Mouse (Mus musculus) MN1 (cell line): ENCODE results near the gene Bhlhe23.
A peak's percentile ranks its signal among the peaks of the same experiment; 100 is the strongest.

ENCODE experiments used
- DNase-seq: peaks from one replicate; pipeline ENCODE4 v3.0.0-alpha.2; 2016; ENCODE audit warnings: low spot score

Gene Bhlhe23

GRCm38 (mm10) chr2:180776793-180777192 is at the start of gene Bhlhe23:
Gene Bhlhe23, minus strand, starts transcription at chr2:180776900.
- no peak for DNase-seq

- no peak for DNase-seq
These were observed 48.6 kb upstream of the Bhlhe23 start for GRCm38 (mm10) chr2:180825147-180825941.

GRCm38 (mm10) chr2:180824724-180825123 is 48.0 kb upstream of the Bhlhe23 start:
- DNase-seq, result no peak

DNA sequence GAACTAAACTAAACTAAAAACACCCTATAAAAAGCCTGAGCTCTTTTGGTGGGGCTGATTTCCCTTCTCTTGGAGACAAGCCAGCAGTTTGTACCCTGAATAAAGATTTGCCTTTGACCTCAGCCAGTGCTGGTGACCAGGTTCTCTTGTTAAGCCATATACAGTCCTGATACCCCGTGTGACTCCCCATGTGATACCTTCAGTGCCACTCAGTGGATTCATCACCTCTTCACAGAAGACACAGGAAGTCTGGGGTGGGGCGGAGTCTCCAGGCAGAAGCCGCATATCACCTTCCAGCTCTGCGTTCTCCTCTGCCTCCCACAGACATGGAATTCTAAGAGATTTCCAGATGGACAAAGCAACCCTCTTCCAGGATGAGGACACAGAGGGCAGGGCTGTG is 47.4 kb upstream of the Bhlhe23 start:
- DNase-seq, result no peak

DNA sequence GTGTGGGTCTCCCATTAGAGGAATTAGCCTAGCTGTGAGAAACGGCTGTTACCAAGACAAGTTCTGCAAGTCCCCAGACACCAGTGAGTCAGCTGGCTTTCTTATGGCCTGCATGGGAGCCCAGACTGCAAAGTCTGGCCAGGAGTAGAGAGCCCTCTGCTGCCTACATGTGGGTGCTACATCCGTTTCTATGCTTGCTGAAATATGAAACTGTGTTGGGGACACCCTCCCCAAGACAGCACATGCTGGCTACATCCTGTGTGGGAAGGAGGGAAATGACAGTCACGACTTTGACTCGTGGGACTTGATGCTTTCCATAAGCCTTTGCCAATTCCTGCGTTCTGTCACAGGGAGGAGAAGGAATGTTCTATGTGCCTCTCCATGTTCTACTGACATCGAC is 45.8 kb upstream of the Bhlhe23 start:
- DNase-seq, result peak; percentile 65

DNA sequence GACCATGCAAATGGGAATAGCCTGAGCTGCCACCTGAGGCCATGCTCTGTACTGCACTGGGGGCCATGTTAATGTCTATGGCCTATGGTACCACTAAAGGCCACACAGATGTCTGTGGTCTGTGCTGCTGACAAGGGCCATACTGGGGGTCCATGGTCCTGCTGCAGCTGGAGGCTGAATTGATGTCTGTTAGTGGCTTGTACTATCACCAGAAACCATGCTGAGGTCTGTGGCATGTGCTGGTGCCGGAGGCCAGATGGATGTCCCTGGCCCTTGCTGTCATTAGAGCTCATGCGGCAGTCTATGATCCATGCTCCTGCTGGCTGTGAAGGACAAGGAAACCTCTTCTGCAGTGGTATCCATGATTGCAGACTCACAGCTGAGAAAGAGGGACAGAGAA is 42.8 kb upstream of the Bhlhe23 start:
- no peak for DNase-seq

GRCm38 (mm10) chr2:180816440-180817065 is 39.9 kb upstream of the Bhlhe23 start:
- DNase-seq, result no peak

DNA sequence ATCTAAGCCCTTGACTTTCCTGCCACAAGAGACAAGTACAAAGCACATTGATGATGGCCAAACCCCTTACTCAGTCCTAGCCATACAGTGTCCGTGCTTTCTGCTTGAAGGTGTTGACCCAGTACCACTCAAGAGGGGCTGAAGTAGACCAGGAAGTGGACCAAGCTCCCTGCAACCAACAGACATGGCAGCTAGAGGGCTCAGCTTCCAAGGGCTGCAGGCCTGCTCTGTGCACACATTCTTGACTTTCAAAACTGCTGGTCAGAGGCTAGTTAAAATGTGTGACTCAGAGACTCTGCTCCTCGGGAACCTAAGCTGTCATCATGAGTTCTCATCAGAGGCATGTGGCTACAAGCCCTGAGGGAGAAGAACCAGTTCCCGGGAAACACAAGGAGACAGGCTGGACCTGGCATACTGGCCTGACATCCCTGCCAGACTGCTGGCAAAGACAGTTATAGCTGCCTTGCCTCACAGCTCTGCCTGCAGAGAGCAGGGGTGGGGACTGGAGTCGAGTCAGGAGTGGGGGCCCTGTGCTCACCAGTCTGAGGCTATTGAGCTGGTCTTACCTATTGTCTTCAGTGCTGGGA is 37.4 kb upstream of the Bhlhe23 start:
- peak; percentile 33 for DNase-seq

GRCm38 (mm10) chr2:180811002-180811401 is 34.3 kb upstream of the Bhlhe23 start:
- DNase-seq, result no peak

- DNase-seq, result no peak
These were observed 32.8 kb upstream of the Bhlhe23 start for GRCm38 (mm10) chr2:180809510-180809909.

DNA sequence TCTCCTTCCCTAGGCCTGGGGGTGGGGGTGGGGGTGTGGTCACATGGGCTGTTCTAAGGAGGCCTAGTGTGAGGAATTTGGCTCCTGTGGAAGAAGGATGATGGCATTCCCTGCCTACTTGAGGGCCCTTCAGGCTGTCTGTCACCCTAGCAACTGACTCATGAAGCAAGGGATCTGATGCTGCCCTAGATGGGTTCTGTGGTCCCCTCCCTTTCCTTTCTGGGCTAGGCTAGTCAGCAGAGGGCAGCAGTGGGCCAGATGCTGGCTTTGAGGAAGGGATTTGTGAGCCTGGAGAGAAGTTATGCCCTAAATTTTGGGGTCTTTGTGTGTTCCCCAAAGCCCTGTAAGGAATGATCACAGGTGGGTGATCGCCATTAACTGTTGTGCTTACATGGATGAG is 29.3 kb upstream of the Bhlhe23 start:
- peak; percentile 55 for DNase-seq

DNA sequence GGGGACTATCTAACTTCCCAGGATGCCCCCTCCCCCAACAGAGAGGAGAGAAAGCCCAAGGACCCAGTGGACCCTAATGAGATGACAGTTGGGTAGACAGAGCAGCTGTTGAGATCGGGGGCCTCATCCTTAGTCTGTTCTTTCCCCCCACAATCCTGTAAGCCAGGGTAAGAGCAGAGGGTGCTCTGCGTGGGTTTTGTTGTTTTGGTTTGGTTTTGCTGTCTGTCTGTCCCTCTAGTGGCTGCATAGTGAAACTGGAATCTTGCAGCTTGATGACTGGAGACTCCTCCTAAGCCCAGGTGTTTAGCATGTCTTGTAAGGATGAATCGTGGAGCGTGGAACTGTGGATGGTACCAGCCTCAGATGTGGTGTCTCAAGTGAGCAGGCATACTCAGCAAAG is 19.3 kb upstream of the Bhlhe23 start:
- DNase-seq, result no peak

- no peak for DNase-seq
These were observed 18.9 kb upstream of the Bhlhe23 start for GRCm38 (mm10) chr2:180795597-180795996.

- DNase-seq, result no peak
These were observed 17.7 kb upstream of the Bhlhe23 start for GRCm38 (mm10) chr2:180794422-180794821.

DNA sequence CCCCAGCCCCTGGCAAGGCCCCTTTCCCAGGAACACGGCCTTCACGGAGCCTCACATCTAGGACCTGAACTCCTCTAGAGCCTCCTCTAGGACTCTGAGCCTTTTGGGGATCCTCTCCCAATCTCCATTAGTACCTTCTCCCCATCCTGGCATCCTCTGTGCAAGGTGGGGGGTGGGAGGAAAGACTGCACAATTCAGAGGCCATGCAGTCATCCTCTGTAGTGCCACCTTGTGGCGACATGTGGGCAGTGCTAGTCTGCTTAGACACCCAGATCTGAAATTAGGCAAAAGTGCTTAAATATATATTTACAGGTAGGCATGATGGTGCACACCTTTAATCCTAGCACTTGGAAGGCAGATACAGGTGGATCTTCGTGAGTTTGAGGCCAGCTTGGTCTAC is 15.0 kb upstream of the Bhlhe23 start:
- DNase-seq, result peak; percentile 51

- DNase-seq, result no peak
These were observed 12.1 kb upstream of the Bhlhe23 start for GRCm38 (mm10) chr2:180788843-180789242.

GRCm38 (mm10) chr2:180788386-180788785 is 11.7 kb upstream of the Bhlhe23 start:
- DNase-seq, result no peak

DNA sequence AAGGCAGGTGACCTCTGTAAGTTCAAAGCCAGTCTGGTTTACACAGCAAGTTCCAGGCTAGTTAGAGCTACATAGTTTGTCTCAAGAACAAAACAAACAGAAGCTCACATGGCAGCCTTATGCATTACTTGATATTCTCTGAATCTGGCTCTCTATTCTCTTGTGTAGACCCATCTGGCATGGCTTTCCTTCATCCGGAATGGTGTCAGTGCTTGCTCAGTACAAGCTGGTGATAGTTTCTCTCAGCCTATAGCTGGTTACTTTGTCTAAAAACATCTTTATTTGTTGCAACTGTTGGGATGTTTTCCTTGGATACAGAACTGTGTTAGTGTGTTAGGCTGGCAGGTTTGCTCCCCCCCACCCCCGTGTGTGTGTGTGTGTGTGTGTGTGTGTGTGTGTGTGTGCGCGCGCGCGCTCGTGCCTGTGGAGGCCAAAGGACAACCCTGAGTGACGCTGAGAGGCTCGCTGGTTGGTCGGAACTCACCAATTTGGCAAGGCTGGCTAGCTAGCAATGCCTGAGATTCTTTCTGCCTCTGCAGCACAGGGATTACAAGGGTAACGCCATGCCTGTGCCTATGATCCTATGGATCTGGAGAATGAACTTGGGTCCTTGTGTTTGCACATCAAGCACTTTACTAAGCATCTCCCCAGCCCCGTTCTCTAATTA is 11.0 kb upstream of the Bhlhe23 start:
- no peak for DNase-seq

DNA sequence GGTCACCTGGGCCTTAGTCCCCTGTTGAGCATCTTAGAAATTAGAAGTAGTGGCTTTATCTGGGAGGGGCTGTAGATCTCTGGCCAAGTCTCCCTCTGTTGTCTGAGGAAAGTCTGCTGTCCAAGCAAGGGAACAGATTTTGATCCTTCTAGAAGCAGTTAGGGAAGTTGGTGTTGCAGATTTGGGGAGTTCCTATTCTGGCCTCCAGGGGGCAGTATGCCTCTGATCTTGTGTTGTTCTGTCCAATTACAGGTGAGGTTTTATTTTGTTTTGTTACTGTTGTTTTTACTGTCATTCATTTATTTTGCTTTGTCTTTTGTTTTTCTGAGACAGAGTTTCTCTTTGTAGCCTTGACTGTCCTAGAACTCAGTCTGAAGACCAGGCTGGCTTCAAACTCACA is 10.0 kb upstream of the Bhlhe23 start:
- peak; percentile 47 for DNase-seq

GRCm38 (mm10) chr2:180780282-180780681 is 3.6 kb upstream of the Bhlhe23 start:
- DNase-seq, result no peak

DNA sequence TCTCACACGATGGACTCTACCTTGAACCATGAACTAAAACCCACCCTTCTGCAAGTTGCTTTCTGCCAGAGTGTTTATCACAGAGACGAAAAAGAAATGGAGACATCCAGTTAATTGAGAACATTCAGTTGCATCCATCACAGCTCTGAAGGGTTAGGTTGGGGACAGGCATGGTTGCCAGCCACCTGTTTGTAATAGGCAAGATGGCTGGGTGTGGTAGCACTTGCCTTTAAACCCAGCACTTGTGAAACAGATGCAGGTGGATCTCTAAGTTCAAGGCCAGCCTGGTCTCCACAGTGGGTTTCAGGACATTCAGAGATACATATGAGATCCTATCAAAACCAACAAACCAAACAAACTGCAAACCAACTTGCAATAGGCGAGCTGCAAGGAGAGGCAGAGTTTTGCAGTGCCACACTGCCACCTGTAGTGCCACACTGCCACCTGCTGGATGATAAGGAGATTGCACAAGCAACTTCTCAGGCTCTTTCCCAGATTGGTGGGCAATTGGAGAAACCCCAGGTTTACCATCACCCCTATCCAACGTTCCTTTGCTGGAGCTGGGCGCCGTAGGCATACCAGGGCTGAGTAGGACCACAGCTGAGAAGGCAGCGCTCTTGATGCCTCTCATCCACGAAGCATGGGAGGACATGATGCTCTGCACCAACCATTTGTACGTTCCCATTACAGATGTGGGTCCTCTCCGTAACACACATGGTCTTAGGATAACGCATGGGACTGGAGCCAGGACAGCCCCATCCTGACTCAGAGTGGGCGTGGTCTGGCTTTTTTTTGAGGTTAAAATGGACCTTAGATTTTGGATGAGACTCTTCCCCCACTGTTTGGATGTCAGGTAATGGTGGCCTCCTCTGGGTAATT is 2.8 kb upstream of the Bhlhe23 start:
- DNase-seq, result peak; percentile 76

DNA sequence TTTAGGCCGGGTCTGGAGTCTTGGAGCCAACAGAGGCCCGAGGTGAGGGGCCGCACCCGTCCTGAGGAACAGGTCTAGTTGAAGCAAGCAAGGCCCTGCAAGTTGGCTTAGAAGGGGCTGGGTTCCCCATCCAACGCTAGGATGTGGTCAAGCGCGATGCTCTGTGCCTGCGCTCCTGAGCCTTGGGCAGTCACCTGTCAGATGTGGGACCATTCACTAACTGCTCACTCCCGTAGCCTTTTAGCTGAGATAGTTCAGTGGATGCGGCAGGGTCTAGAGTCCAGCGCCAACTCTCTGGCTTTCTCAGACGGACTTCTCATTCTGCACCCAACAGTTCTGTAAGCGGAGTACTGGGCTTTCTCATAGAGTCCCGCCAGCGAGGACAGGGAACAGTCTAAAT is 1.1 kb downstream of the Bhlhe23 start:
- DNase-seq, result no peak
